Mouse (Mus musculus): ENCODE data around the gene Gm12888.
"Not testable (repeated sequence)": the region's sequence is repeated elsewhere in the genome, so short reads cannot be mapped to it uniquely, and the experiment has no call there.

Gm12888 gene

GRCm38 (mm10) chr4:121324817-121325216 lies at the start of gene Gm12888:
Gene Gm12888 (minus strand): TSS chr4:121324917.
- not testable (repeated sequence) for DNase-seq (ENCODE audit: low spot score)

Measured in adipocyte (in vitro differentiated cells).